Mouse (Mus musculus): ENCODE measurements at regions not wholly inside any gene's neighbourhood (a gene's known extent, or its start where the extent isn't known, plus 50 kb on each side); places are given as distances from the start of the nearest gene placed in this dataset.

DNA sequence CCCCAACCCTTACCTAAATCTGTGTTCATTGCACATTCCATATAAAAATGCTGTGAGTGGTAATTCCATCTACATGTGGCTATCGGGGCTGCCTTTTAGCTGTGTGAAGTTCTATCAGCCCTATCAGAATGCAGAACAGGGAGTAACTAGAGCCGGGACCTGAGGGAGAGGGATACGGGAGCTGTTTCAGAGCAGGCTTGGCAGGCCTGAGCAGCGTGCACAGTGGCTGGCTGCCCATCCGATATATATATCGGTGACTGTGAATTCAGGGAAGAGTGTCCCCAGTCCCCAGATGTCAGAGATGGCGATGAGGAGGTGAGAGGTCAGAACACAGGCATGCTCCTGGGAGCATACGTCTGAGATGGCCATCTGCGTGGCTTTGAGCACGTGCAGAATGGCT lies 79.0 kb downstream of the Arl4c start:
- no peak for TF ChIP-seq GATA1 (IDR thresholded peaks at IDR 0.05; ENCODE audit: low read length)
- no peak for TF ChIP-seq TAL1 (IDR thresholded peaks at IDR 0.05; ENCODE audit: low read length)
- Histone ChIP-seq H3K9me3 (ENCODE audit: control insufficient read depth, low read length) (no peaks in the 10 kb centered on the region), H3K27me3 (ENCODE audit: control insufficient read depth) (no peaks in the 10 kb centered on the region), H3K4me3 (replicated peaks) (no peak overlapping the region), H3K36me3 (ENCODE audit: control insufficient read depth) (no peaks in the 10 kb centered on the region), H3K4me1 (ENCODE audit: control insufficient read depth) (no peaks in the 10 kb centered on the region)

DNA sequence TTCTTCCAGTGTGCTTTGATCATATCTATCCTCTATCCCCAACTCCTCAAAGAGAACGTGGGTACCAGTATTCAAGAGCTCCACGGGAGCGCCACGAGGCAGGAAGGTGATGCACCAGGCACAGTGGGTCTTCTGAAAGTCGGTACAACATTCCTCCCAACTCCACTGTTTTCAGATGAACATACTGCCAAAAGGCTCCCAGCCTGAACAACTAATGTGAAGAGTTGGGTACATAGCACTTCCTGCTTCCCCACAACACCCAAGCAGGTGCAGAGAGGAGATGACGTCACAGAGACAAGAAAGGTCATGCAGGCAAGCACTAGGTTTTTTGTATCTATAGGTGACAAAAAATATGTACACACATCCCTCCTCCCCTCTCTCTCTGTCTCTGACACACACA lies 79.7 kb downstream of the Arl4c start:
- H3K9me3 ChIP-seq (ENCODE audit: control insufficient read depth, low read length): no peaks in the 10 kb centered on the region
- H3K27me3 ChIP-seq (ENCODE audit: control insufficient read depth): no peaks in the 10 kb centered on the region
- H3K36me3 ChIP-seq (ENCODE audit: control insufficient read depth): no peaks in the 10 kb centered on the region
- TF ChIP-seq GATA1 (IDR thresholded peaks at IDR 0.05; ENCODE audit: low read length): no peak
- no peaks in the 10 kb centered on the region for H3K4me1 ChIP-seq (ENCODE audit: control insufficient read depth)
- H3K4me3 ChIP-seq (replicated peaks): no peak overlapping the region

DNA sequence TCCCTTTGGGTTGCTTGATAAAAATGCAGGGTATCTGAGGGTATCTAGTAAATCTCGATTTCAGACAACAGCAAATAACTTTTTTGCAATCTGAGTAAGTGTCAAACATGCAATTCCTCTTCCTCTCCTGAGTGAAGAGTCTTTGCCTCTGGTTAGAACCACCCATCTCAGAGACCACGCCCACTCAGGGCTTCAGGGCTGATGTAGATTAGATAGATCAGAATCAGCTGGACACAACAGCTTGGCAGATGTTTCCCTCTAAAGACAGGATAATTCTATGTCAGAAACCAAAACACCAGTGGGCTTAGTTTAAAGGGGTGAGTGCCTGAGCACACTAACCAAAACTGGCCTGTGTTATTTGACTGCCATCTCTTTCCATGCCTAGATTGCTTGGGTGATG lies 80.8 kb downstream of the Arl4c start:
- Histone ChIP-seq H3K9me3 (ENCODE audit: control insufficient read depth, low read length) (no peaks in the 10 kb centered on the region), H3K36me3 (ENCODE audit: control insufficient read depth) (no peaks in the 10 kb centered on the region), H3K4me3 (replicated peaks) (no peak overlapping the region), H3K4me1 (ENCODE audit: control insufficient read depth) (no peaks in the 10 kb centered on the region), H3K27me3 (ENCODE audit: control insufficient read depth) (no peaks in the 10 kb centered on the region)
- no peak for TF ChIP-seq GATA1 (IDR thresholded peaks at IDR 0.05; ENCODE audit: low read length)
- no peak for TF ChIP-seq TAL1 (IDR thresholded peaks at IDR 0.05; ENCODE audit: low read length)

DNA sequence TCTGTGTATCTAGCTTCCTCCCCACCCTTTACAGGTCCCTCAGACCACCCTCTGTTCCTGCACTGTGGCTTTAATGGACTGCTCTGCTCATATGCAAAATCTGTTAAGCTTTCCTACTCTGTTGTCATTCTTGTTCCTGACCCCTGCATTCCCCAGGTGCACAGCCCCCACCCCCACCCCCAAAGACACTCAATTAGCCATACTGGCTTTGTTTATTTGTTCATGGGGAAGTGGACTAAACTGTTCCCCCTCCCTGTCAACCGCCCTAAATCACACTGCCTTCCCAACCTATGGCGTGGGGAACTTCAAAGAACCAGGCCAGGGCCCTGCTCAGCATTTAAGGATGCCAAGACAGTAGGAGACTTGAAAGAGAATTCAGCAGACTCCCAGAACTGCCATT lies 89.0 kb downstream of the Arl4c start:
- Histone ChIP-seq H3K36me3 (ENCODE audit: control insufficient read depth) (no peaks in the 10 kb centered on the region), H3K4me3 (replicated peaks) (no peak overlapping the region), H3K4me1 (ENCODE audit: control insufficient read depth) (no peaks in the 10 kb centered on the region), H3K27me3 (ENCODE audit: control insufficient read depth) (no peaks in the 10 kb centered on the region), H3K9me3 (ENCODE audit: control insufficient read depth, low read length) (no peaks in the 10 kb centered on the region)
- TF ChIP-seq GATA1 (IDR thresholded peaks at IDR 0.05; ENCODE audit: low read length) (no peak), TAL1 (IDR thresholded peaks at IDR 0.05; ENCODE audit: low read length) (no peak)

DNA sequence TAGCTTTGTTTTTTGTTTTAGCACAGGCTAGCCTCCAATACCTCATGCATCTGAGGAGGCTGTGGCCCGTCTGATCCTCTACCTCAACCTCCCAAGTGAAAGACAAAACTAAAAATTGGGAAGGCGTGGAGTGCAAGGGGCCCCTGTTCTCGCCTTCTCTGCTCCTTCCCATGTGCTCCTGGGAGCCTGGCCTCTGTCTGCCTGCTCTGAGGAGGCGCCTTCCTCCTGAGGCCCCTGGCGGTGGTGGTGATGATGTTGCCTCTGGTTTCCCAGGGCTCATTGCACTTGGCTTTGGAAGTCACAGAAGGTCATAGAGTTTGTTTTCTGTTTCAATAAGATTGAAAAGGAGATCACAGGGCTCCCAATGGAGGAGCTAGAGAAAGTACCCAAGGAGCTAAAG lies 90.8 kb downstream of the Arl4c start:
- H3K36me3 ChIP-seq (ENCODE audit: control insufficient read depth): no peaks in the 10 kb centered on the region
- H3K4me3 ChIP-seq (replicated peaks): no peak overlapping the region
- H3K4me1 ChIP-seq (ENCODE audit: control insufficient read depth): no peaks in the 10 kb centered on the region
- TF ChIP-seq TAL1 (IDR thresholded peaks at IDR 0.05; ENCODE audit: low read length) (no peak), GATA1 (IDR thresholded peaks at IDR 0.05; ENCODE audit: low read length) (no peak)
- H3K9me3 ChIP-seq (ENCODE audit: control insufficient read depth, low read length): no peaks in the 10 kb centered on the region
- H3K27me3 ChIP-seq (ENCODE audit: control insufficient read depth): no peaks in the 10 kb centered on the region

DNA sequence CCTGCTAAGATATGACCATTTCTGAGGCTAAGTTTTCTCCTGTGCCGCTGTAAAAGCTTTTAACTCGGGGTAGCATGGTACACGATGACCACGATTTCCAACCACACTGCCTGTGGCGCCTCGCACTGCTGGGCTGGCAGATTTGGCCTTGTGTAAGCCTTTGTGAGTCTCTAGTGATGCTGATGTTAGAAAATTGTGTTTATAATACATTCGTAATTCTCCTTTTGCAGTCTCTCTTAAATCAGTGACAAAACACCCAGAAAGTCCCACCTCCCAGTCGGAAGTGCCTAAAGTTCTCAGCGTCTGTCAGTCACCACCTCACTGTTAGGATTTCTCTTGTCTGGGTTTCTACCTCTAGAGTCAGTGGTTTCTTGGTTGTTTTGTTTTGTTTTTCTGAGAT lies 91.2 kb downstream of the Arl4c start:
- Histone ChIP-seq H3K36me3 (ENCODE audit: control insufficient read depth) (no peaks in the 10 kb centered on the region), H3K4me1 (ENCODE audit: control insufficient read depth) (no peaks in the 10 kb centered on the region), H3K27me3 (ENCODE audit: control insufficient read depth) (no peaks in the 10 kb centered on the region), H3K4me3 (replicated peaks) (no peak overlapping the region), H3K9me3 (ENCODE audit: control insufficient read depth, low read length) (no peaks in the 10 kb centered on the region)
- TF ChIP-seq GATA1 (IDR thresholded peaks at IDR 0.05; ENCODE audit: low read length) (no peak), TAL1 (IDR thresholded peaks at IDR 0.05; ENCODE audit: low read length) (no peak)

DNA sequence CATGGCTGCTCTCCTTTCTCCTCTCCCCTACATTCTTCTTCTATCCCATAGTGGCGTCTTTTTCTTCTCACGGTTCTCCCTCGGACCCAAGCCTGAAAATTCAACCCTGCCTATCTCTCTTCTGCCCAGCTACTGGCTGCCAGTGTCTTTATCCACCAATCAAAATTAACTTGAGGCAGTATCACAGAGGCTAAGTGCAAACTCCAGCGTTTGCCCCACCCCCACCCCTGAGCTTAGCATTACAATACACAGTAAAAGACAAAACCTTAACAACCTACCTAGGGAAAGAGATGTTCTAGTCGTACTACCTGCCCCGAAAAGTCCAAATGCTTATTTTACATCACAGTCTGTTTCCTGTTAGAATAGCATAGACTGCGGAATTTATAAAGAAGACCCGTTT lies 93.2 kb downstream of the Arl4c start:
- H3K4me1 ChIP-seq (ENCODE audit: control insufficient read depth): no peaks in the 10 kb centered on the region
- H3K36me3 ChIP-seq (ENCODE audit: control insufficient read depth): no peaks in the 10 kb centered on the region
- no peak overlapping the region for H3K4me3 ChIP-seq (replicated peaks)
- H3K27me3 ChIP-seq (ENCODE audit: control insufficient read depth): no peaks in the 10 kb centered on the region
- TF ChIP-seq GATA1 (IDR thresholded peaks at IDR 0.05; ENCODE audit: low read length): no peak
- TF ChIP-seq TAL1 (IDR thresholded peaks at IDR 0.05; ENCODE audit: low read length): no peak
- H3K9me3 ChIP-seq (ENCODE audit: control insufficient read depth, low read length): no peaks in the 10 kb centered on the region

DNA sequence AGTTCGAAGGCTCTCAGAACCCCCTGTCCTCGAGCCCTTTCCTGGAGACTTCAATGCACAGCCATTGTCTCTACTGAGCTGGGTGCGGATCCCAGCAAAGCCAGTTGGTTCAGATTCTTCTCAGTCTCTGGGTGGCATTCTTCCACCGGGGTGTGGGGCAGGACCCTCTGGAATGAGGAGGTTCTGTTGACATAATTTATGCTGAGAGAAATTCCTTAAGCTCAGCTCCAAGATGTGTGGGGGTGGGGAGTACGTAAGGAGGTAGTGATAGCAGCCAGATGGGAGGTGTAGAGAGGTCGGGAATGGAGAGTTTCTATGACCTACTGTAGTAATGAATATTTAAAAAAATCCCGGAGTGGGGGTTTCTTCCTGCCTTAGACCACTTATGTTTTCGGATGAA lies 93.8 kb downstream of the Arl4c start:
- Histone ChIP-seq H3K4me1 (ENCODE audit: control insufficient read depth) (no peaks in the 10 kb centered on the region), H3K27me3 (ENCODE audit: control insufficient read depth) (no peaks in the 10 kb centered on the region), H3K4me3 (replicated peaks) (no peak overlapping the region), H3K9me3 (ENCODE audit: control insufficient read depth, low read length) (no peaks in the 10 kb centered on the region), H3K36me3 (ENCODE audit: control insufficient read depth) (no peaks in the 10 kb centered on the region)
- TF ChIP-seq GATA1 (IDR thresholded peaks at IDR 0.05; ENCODE audit: low read length) (no peak), TAL1 (IDR thresholded peaks at IDR 0.05; ENCODE audit: low read length) (no peak)

DNA sequence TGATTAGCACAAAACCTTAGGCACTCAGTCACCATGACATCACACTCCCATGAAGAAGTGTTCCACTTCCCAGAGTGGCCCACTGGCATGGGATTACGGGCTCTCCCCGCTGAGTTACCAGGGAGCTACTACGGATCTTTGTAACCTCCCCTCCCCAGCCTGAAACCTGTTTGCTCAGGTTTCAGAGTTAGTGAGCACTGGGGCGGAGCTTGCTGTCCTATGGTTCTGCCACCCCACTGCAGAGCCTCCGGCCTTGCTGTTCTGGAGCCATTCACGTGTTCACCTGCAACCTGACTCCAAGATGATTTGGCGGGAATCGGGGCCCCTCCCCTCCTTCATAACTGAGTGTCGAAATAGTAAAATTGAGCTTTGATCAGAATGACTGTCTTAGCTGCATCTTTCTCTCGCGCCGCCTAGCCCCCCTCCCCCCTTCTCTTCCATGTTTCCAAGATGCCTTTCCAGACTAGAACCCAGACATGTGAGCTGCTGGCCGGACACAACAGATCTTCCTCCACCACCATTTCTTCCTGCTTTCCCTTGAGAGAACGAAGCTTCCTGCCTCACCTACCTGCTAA lies 95.8 kb upstream of the Glrp1 start:
- TF ChIP-seq TAL1 (IDR thresholded peaks at IDR 0.05; ENCODE audit: low read length): no peak
- Histone ChIP-seq H3K36me3 (ENCODE audit: control insufficient read depth) (no peaks in the 10 kb centered on the region; the same call in 1 of the 2 replicates), H3K4me3 (replicated peaks) (no peak overlapping the region), H3K4me1 (ENCODE audit: control insufficient read depth) (peaks cover 5% of the 10 kb centered on the region), H3K27me3 (ENCODE audit: control insufficient read depth) (no peaks in the 10 kb centered on the region), H3K9me3 (ENCODE audit: control insufficient read depth, low read length) (no peaks in the 10 kb centered on the region)

DNA sequence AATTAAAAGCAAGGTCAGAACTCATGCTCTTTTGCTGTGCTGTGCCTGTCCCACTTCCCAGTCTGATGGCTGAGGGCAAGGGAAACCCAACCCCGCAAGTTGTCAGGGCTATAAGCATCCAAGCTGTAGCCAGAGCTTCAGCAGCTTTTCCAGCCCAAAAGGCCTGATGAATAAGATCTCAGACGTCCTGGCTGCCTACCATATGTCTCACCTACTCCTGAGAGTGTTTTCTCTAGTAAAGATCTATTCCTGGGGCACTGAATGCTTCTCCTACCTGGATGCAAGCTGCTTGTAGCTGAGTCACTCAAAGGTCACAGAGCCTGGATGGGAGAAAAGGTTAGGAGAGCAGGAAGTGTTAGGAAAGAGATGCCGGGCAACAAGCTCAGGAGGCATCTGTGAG lies 92.4 kb upstream of the Glrp1 start:
- no peaks in the 10 kb centered on the region; the same call in 1 of the 2 replicates for H3K36me3 ChIP-seq (ENCODE audit: control insufficient read depth)
- H3K27me3 ChIP-seq (ENCODE audit: control insufficient read depth): no peaks in the 10 kb centered on the region
- no peak for TF ChIP-seq TAL1 (IDR thresholded peaks at IDR 0.05; ENCODE audit: low read length)
- TF ChIP-seq GATA1 (IDR thresholded peaks at IDR 0.05; ENCODE audit: low read length): no peak
- no peak overlapping the region for H3K4me3 ChIP-seq (replicated peaks)
- H3K4me1 ChIP-seq (ENCODE audit: control insufficient read depth): peaks cover 13% of the 10 kb centered on the region
- no peaks in the 10 kb centered on the region for H3K9me3 ChIP-seq (ENCODE audit: control insufficient read depth, low read length)
